Mouse (Mus musculus) liver, embryonic 11.5 days (tissue): ENCODE measurements around the gene Kmt5a. TPM values are rescaled to one million over a fixed set of nuclear protein-coding genes. Genes with fewer than 3 reads are reported as not detected.

ENCODE experiments used
- ATAC-seq: fragments of 200-750 bp; cut with Nextera tagmentation; replicated peaks from 2 replicates; pipeline ENCODE4 v1.8.0; 2017; ENCODE audit warnings: moderate number of reproducible peaks, mild to moderate bottlenecking, moderate TSS enrichment, moderate library complexity; ENCODE audit not compliant: low FRiP score
- DNase-seq: peaks from one replicate; pipeline ENCODE4 v3.0.0-alpha.2; 2017; ENCODE audit warnings: low spot score
- H3K27ac ChIP-seq: fragments of 300-500 bp; sonication (generic); 2 replicates; pipeline ENCODE4 v1.5.1; 2014; ENCODE audit warnings: mild to moderate bottlenecking, low read depth, low read length, control low read depth
- H3K27me3 ChIP-seq: fragments of 300-500 bp; sonication (generic); replicated peaks from 2 replicates; pipeline ENCODE4 v1.6.1; 2014; ENCODE audit warnings: low read length, mixed read lengths; ENCODE audit not compliant: control insufficient read depth, insufficient read depth
- H3K36me3 ChIP-seq: fragments of 300-500 bp; sonication (generic); 2 replicates; pipeline ENCODE4 v1.6.1; 2014; ENCODE audit warnings: mild to moderate bottlenecking, low read length, moderate library complexity, mixed read lengths; ENCODE audit not compliant: control insufficient read depth, insufficient read depth
- H3K4me1 ChIP-seq: fragments of 300-500 bp; sonication (generic); replicated peaks from 2 replicates; pipeline ENCODE4 v1.6.1; 2014; ENCODE audit warnings: low read length, mixed read lengths; ENCODE audit not compliant: control insufficient read depth, insufficient read depth
- H3K4me2 ChIP-seq: fragments of 300-500 bp; sonication (generic); 2 replicates; pipeline ENCODE4 v1.6.1; 2014; ENCODE audit warnings: mild to moderate bottlenecking, control low read depth, moderate library complexity
- H3K4me3 ChIP-seq: fragments of 300-500 bp; sonication (generic); 2 replicates; pipeline ENCODE4 v1.5.1; 2014; ENCODE audit warnings: low read depth, low read length, control low read depth
- H3K9ac ChIP-seq: fragments of 300-500 bp; sonication (generic); 2 replicates; pipeline ENCODE4 v1.6.1; 2014; ENCODE audit warnings: low read depth, low read length, control low read depth
- H3K9me3 ChIP-seq: fragments of 300-500 bp; sonication (generic); 2 replicates; pipeline ENCODE4 v1.6.1; 2016; ENCODE audit warnings: low read length, inconsistent platforms, mixed read lengths; ENCODE audit not compliant: control insufficient read depth
- WGBS: fragments of 180-500 bp; shearing (Covaris S2); extraction: QIAGEN DNeasy Blood & Tissue Kit; methylation state at CpG from one replicate; pipeline ENCODE4 v1.1.7; 2014; 5-methylcytosine and 5-hydroxymethylcytosine counted together
- polyA plus RNA-seq: library from polyadenylated mRNA; unstranded; fragments of >200 nt; fragmentation: Nextera tagmentation; extraction: Ambion mirVana; gene quantifications from 2 replicates; pipeline ENCODE4 v1.2.1, GENCODE M21; 2014

The Kmt5a gene
- polyA plus RNA-seq, 1 experiment from 2014 or later, result 145 TPM

GRCm38 (mm10) chr5:124424723-124425411 lies 14.9 kb upstream of the Kmt5a start:
- ATAC-seq (peak; percentile 48), DNase-seq (peak; percentile 59)
- Histone ChIP-seq H3K9me3 (no peaks in the 10 kb centered on the region), H3K9ac (peak overlapping the region; percentile 97), H3K36me3 (0 out of 2 replicates have a peak, but pooled peaks cover 4% of the 10 kb centered on the region), H3K4me2 (peak overlapping the region; percentile 78), H3K4me1 (peaks cover 16% of the 10 kb centered on the region), H3K27ac (peak overlapping the region; percentile 88), H3K4me3 (peak overlapping the region; percentile 85), H3K27me3 (no peaks in the 10 kb centered on the region)
- WGBS, result under 1% methylated on average over 63 of the region's 63 CpGs

- ATAC-seq (peak; percentile 89), DNase-seq (peak; percentile 94)
- WGBS, result under 1% methylated on average over 49 of the region's 81 CpGs
- peak within 1 kb of the TSS; percentile 78 for H3K4me2 ChIP-seq
- peak within 1 kb of the TSS; percentile 85 for H3K4me3 ChIP-seq
- H3K27me3 ChIP-seq, result no peaks in the 10 kb centered on the region
- H3K9me3 ChIP-seq, result no peaks in the 10 kb centered on the region
- peaks cover 16% of the 10 kb centered on the region for H3K4me1 ChIP-seq
- peak within 1 kb of the TSS; percentile 97 for H3K9ac ChIP-seq
- peak within 1 kb of the TSS; percentile 88 for H3K27ac ChIP-seq
- H3K36me3 ChIP-seq, result 0 out of 2 replicates have a peak, but pooled peaks cover 4% of the 10 kb centered on the region
Observed at GRCm38 (mm10) chr5:124425412-124426259, 14.1 kb upstream of the Kmt5a start, which contains the start of gene Sbno1. Sbno1 (minus strand) TSS chr5:124426001.

- no peak overlapping the region; the same call in 1 of the 2 replicates for H3K9ac ChIP-seq
- H3K4me2 ChIP-seq, result peak overlapping the region; percentile 56
- peak overlapping the region; percentile 43; the same call in 1 of the 2 replicates for H3K27ac ChIP-seq
- H3K9me3 ChIP-seq, result no peaks in the 10 kb centered on the region
- H3K36me3 ChIP-seq, result 0 out of 2 replicates have a peak, but pooled peaks cover 4% of the 10 kb centered on the region
- DNase-seq (no peak), ATAC-seq (no peak)
- WGBS, result 90% methylated on average over 10 of the region's 10 CpGs
- H3K4me1 ChIP-seq, result peaks cover 12% of the 10 kb centered on the region
- H3K27me3 ChIP-seq, result no peaks in the 10 kb centered on the region
- H3K4me3 ChIP-seq, result peak overlapping the region; percentile 85
Observed at GRCm38 (mm10) chr5:124426475-124427071, 13.2 kb upstream of the Kmt5a start.

- Histone ChIP-seq H3K27me3 (no peaks in the 10 kb centered on the region), H3K9ac (no peak overlapping the region), H3K4me2 (no peak overlapping the region), H3K36me3 (no peaks in the 10 kb centered on the region), H3K27ac (no peak overlapping the region), H3K4me3 (no peak overlapping the region), H3K9me3 (no peaks in the 10 kb centered on the region), H3K4me1 (no peaks in the 10 kb centered on the region)
- ATAC-seq (peak; percentile 63), DNase-seq (peak; percentile 30)
Observed at GRCm38 (mm10) chr5:124432398-124433012, 7.2 kb upstream of the Kmt5a start.

GRCm38 (mm10) chr5:124433048-124433447 lies 6.7 kb upstream of the Kmt5a start:
- Histone ChIP-seq H3K27ac (no peak overlapping the region), H3K4me1 (no peaks in the 10 kb centered on the region), H3K4me2 (no peak overlapping the region), H3K9me3 (no peaks in the 10 kb centered on the region), H3K9ac (no peak overlapping the region), H3K4me3 (no peak overlapping the region), H3K27me3 (no peaks in the 10 kb centered on the region), H3K36me3 (no peaks in the 10 kb centered on the region)
- ATAC-seq (no peak), DNase-seq (no peak)
- WGBS, result 77% methylated on average over 2 of the region's 2 CpGs

GRCm38 (mm10) chr5:124438229-124438628 lies 1.5 kb upstream of the Kmt5a start:
- ATAC-seq, result no peak

GRCm38 (mm10) chr5:124438746-124439145 lies 984 bp upstream of the Kmt5a start:
- peaks cover 2% of the 10 kb centered on the region; the same call in 1 of the 2 replicates for H3K36me3 ChIP-seq
- peaks cover 11% of the 10 kb centered on the region; the same call in 1 of the 2 replicates for H3K4me1 ChIP-seq
- peak overlapping the region; percentile 47 for H3K9ac ChIP-seq
- no peaks in the 10 kb centered on the region for H3K27me3 ChIP-seq
- ATAC-seq (no peak), DNase-seq (peak; percentile 23)
- peak overlapping the region; percentile 88 for H3K4me2 ChIP-seq
- peak overlapping the region; percentile 90 for H3K4me3 ChIP-seq
- H3K27ac ChIP-seq, result peak overlapping the region; percentile 49; the same call in 1 of the 2 replicates
- no peaks in the 10 kb centered on the region for H3K9me3 ChIP-seq
- WGBS, result 57% methylated on average over 5 of the region's 5 CpGs

More at GRCm38 (mm10) chr5:124438229-124438628, 1.5 kb upstream of the Kmt5a start:
- H3K36me3 ChIP-seq, result no peaks in the 10 kb centered on the region; the same call in 1 of the 2 replicates
- peak overlapping the region; percentile 44 for H3K9ac ChIP-seq
- no peaks in the 10 kb centered on the region for H3K27me3 ChIP-seq
- peak overlapping the region; percentile 49; the same call in 1 of the 2 replicates for H3K27ac ChIP-seq
- H3K4me2 ChIP-seq, result peak overlapping the region; percentile 88
- no peaks in the 10 kb centered on the region for H3K9me3 ChIP-seq
- H3K4me3 ChIP-seq, result 0 out of 2 replicates have a peak overlapping the region, but pooled peaks have one; percentile 90
- peak; percentile 31 for DNase-seq
- peaks cover 11% of the 10 kb centered on the region; the same call in 1 of the 2 replicates for H3K4me1 ChIP-seq
- WGBS, result 81% methylated on average over 5 of the region's 5 CpGs
